Mouse (Mus musculus): ENCODE results near the gene 1700007K13Rik.
"Not testable (repeated sequence)": the region's sequence is repeated elsewhere in the genome, so short reads cannot be mapped to it uniquely, and the experiment has no call there.

Gene 1700007K13Rik

GRCm38 (mm10) chr2:28465836-28466518 lies at the start of gene 1700007K13Rik:
Gene 1700007K13Rik, minus strand, starts transcription at chr2:28466332.
- DNase-seq (ENCODE audit: extremely low read depth, insufficient read length, low spot score), result no peak

DNA sequence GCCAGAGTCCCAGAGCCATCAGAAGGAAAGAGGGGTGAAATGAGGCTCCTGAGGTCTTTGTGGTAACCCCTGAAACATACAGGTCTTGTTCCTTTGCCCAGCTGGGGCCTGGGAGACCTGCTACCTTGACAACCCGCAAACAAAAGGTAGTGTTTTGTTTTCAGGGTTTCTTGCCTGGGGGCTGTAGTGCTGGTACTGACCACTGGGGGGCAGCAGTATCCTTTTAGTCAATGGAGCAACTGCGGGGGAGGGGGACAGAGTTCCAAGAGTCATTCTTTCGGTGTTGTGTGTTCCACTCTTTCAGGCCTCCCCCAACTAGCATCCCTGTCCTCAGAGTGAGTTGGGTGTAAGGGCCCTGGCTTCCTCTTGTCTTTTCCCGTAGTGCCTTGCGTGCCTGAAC lies 48.4 kb upstream of the 1700007K13Rik start:
- DNase-seq (ENCODE audit: extremely low read depth, insufficient read length, low spot score), result no peak

GRCm38 (mm10) chr2:28513431-28514370 lies 47.6 kb upstream of the 1700007K13Rik start:
- no peak for DNase-seq (ENCODE audit: extremely low read depth, insufficient read length, low spot score)

- no peak for DNase-seq (ENCODE audit: extremely low read depth, insufficient read length, low spot score)
These were observed 46.8 kb upstream of the 1700007K13Rik start, which contains the start of gene Ralgds for GRCm38 (mm10) chr2:28512798-28513401. Gene Ralgds, plus strand, starts transcription at chr2:28513125.

GRCm38 (mm10) chr2:28511600-28511999 lies 45.5 kb upstream of the 1700007K13Rik start:
- DNase-seq (ENCODE audit: extremely low read depth, insufficient read length, low spot score), result not testable (repeated sequence)

DNA sequence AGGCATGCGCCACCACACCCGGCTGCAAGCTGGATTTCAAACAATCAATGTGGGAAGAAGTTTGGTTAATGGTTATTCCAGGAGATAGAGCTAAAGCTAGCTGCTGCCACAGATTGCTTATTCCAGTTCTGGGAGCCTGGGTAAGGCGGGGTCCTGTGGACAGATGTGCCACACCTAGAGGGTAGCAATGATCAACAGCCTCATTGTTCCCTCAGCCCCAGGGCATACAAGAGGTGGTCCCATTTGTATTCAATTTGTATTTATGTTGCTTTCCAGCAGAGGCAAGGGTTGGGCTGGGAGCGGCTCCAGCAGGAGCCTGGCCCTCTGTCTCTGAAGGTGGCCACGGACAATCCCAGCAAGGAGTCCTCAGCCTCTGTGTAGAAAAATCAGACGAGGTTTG lies 40.2 kb upstream of the 1700007K13Rik start:
- DNase-seq (ENCODE audit: extremely low read depth, insufficient read length, low spot score), result no peak

GRCm38 (mm10) chr2:28505795-28506194 lies 39.7 kb upstream of the 1700007K13Rik start, which contains the start of gene Gm10134:
Gene Gm10134, plus strand, starts transcription at chr2:28506095.
- DNase-seq (ENCODE audit: extremely low read depth, insufficient read length, low spot score), result no peak

GRCm38 (mm10) chr2:28504676-28505075 lies 38.5 kb upstream of the 1700007K13Rik start:
- no peak for DNase-seq (ENCODE audit: extremely low read depth, insufficient read length, low spot score)

GRCm38 (mm10) chr2:28502987-28503386 lies 36.9 kb upstream of the 1700007K13Rik start:
- no peak for DNase-seq (ENCODE audit: extremely low read depth, insufficient read length, low spot score)

DNA sequence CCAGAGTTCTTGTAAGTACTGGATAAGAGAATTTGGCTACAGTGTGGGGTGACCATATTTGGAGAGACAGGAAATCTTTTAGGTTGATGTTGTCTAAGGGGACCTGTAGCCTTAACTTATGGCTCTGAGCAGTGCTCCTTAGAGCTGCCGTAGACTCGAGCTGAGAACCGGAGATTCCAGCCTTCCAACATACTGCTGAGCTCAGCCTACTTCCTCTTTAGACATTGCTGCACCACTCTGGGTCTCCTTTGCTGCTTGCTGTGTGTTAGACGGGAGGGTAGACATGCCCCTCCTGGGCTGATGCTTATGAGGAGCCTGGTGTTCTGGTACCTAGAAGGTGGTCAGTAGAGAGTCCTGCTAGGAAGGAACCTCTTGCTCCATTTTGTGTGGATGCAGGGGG lies 32.3 kb upstream of the 1700007K13Rik start:
- DNase-seq (ENCODE audit: extremely low read depth, insufficient read length, low spot score), result no peak

DNA sequence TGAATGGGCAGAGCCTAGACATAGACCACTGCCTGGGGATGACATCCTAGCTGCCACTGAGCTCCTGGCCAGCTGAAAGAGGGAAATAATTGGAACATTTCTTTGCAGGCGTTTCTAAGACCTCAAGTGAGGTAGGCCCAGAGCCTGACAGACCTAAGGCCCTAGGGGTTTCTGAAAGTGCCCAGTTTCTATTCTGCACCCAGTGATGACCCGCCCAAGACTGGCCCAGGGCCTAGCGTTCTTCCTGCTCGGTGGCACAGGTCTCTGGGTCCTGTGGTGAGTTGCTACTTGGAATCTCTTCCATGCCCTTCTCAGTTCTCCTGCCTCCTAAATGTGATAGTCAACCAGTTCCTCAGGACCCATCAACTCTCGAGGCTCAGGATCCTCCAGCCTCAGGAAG lies 31.4 kb upstream of the 1700007K13Rik start:
- no peak for DNase-seq (ENCODE audit: extremely low read depth, insufficient read length, low spot score)

GRCm38 (mm10) chr2:28496671-28497070 lies 30.5 kb upstream of the 1700007K13Rik start, which contains the start of gene Gbgt1:
Gene Gbgt1, plus strand, starts transcription at chr2:28496891.
- no peak for DNase-seq (ENCODE audit: extremely low read depth, insufficient read length, low spot score)

- no peak for DNase-seq (ENCODE audit: extremely low read depth, insufficient read length, low spot score)
These were observed 29.9 kb upstream of the 1700007K13Rik start for GRCm38 (mm10) chr2:28495801-28496595.

GRCm38 (mm10) chr2:28495207-28495756 lies 29.1 kb upstream of the 1700007K13Rik start:
- DNase-seq (ENCODE audit: extremely low read depth, insufficient read length, low spot score), result no peak

- DNase-seq (ENCODE audit: extremely low read depth, insufficient read length, low spot score), result no peak
These were observed 28.4 kb upstream of the 1700007K13Rik start for GRCm38 (mm10) chr2:28494521-28494920.

DNA sequence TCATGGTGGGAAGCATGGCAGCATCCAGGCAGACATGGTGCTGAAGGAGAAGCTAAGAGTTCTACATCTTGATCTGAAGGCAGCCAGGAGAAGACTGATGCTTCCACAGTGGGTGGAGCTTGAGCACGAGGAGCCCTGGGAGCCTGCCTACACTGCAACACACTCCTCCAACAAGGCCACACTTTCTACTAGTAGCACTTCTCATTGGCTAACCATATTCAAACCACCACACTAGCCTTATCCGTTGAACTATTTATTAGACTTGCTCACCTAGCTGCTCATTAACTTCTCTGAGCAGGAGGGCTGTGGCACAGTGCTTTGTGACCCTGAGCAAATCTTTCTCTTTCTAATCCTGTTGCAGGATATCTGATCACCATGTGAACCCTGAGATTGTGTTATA lies 17.7 kb upstream of the 1700007K13Rik start:
- no peak for DNase-seq (ENCODE audit: extremely low read depth, insufficient read length, low spot score)

GRCm38 (mm10) chr2:28479208-28480204 lies 13.4 kb upstream of the 1700007K13Rik start:
- no peak for DNase-seq (ENCODE audit: extremely low read depth, insufficient read length, low spot score)

DNA sequence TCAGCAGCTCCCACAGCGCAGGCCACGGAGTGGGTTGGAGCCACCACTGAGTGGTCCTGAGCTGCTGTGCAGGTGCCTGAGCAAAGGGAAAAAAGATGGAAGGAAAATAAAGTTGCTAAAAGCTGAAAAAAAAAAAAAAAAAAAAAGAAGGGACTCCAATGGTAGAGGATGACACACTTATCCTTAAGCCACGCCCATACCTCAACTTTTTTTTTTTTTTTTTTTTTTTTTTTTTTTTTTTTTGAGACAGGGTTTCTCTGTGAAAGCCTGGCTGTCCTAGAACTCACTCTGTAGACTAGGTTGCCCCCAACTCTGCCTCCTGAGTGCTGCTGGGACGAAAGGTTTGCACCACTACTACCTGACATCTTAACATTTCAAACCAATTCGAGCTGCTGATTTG lies 11.9 kb upstream of the 1700007K13Rik start:
- not testable (repeated sequence) for DNase-seq (ENCODE audit: extremely low read depth, insufficient read length, low spot score)

DNA sequence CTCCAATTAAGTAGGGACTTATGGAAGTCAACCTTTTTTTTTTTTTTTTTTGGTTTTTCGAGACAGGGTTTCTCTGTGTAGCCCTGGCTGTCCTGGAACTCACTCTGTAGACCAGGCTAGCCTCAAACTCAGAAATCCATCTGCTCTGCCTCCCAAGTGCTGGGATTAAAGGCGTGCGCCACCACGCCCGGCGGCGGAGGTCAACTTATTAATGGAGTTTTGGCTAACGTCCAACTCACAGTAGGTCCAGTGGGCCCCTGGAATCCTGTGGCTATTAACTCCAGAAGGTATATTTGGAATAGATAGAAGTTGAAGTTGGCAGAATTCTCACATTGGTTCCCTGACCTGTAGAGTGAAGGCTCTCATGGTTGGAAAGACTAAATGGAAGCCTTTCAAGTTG lies 5.9 kb upstream of the 1700007K13Rik start:
- not testable (repeated sequence) for DNase-seq (ENCODE audit: extremely low read depth, insufficient read length, low spot score)

All from 3134 (cell line).